Mouse (Mus musculus) liver, embryonic 12.5 days (tissue): ENCODE measurements around the gene Olfr549. TPM values are rescaled to one million over a fixed set of nuclear protein-coding genes. Genes with fewer than 3 reads are reported as not detected.

Experiments
- ATAC-seq: fragments of 200-750 bp; cut with Nextera tagmentation; 2 replicates; pipeline ENCODE4 v1.8.0; 2017; ENCODE audit warnings: moderate number of reproducible peaks, mild to moderate bottlenecking, moderate library complexity
- H3K27ac ChIP-seq: fragments of 300-500 bp; sonication (generic); 2 replicates; pipeline ENCODE4 v1.5.1; 2016; ENCODE audit warnings: mild to moderate bottlenecking
- H3K27me3 ChIP-seq: fragments of 300-500 bp; sonication (generic); replicated peaks from 2 replicates; pipeline ENCODE4 v1.6.1; 2016; ENCODE audit warnings: mild to moderate bottlenecking, moderate library complexity
- H3K36me3 ChIP-seq: fragments of 300-500 bp; sonication (generic); 2 replicates; pipeline ENCODE4 v1.6.1; 2016; ENCODE audit warnings: mild to moderate bottlenecking, moderate library complexity
- H3K4me1 ChIP-seq: fragments of 300-500 bp; sonication (generic); 2 replicates; pipeline ENCODE4 v1.6.1; 2016
- H3K4me2 ChIP-seq: fragments of 300-500 bp; sonication (generic); 2 replicates; pipeline ENCODE4 v1.6.1; 2016; ENCODE audit warnings: mild to moderate bottlenecking, moderate library complexity
- H3K4me3 ChIP-seq: fragments of 300-500 bp; sonication (generic); 2 replicates; pipeline ENCODE4 v1.5.1; 2016; ENCODE audit warnings: mild to moderate bottlenecking, moderate library complexity
- H3K9ac ChIP-seq: fragments of 300-500 bp; sonication (generic); 2 replicates; pipeline ENCODE4 v1.6.1; 2016; ENCODE audit warnings: mild to moderate bottlenecking, moderate library complexity
- H3K9me3 ChIP-seq: fragments of 300-500 bp; sonication (generic); replicated peaks from 2 replicates; pipeline ENCODE4 v1.6.1; 2016; ENCODE audit warnings: mild to moderate bottlenecking, moderate library complexity
- WGBS: fragments of 180-500 bp; shearing (Covaris S2); methylation state at CpG from one replicate; pipeline ENCODE4 v1.1.7; 2016; ENCODE audit not compliant: insufficient replicate concordance; 5-methylcytosine and 5-hydroxymethylcytosine counted together
- polyA plus RNA-seq: library from polyadenylated mRNA; unstranded; fragments of >200 nt; fragmentation: Nextera tagmentation; extraction: Ambion mirVana; gene quantifications from 2 replicates; pipeline ENCODE4 v1.2.1, GENCODE M21; 2016

Olfr549 gene
- polyA plus RNA-seq = not detected in 2 replicates

DNA sequence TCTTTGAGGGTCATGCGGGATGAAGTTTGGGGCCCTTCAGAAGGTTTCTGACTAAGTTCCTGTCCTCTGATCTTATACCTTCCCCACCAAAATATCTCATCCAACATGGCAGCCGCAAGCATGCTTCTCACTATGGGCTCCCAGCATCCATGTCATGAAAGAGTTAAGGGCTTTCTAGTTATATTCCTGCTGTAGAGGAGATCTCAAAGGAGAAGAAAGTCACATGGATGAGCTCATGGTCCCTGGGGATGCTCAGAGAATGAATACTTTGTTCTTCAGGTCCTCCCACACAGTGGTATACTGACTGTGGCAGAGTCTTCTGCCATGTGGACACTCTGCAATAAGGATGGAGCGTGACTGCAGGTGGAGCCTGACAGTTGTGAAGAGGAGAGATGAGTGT, at the start of gene Olfr549:
Gene Olfr549 (plus strand): TSS at position 301 of the 400 bp plus-strand sequence.
- no peak within 1 kb of the TSS for H3K4me2 ChIP-seq
- no peaks in the 10 kb centered on the region for H3K9me3 ChIP-seq
- no peaks in the 10 kb centered on the region for H3K36me3 ChIP-seq
- H3K4me1 ChIP-seq = no peaks in the 10 kb centered on the region
- H3K4me3 ChIP-seq = no peak within 1 kb of the TSS
- no peak for ATAC-seq
- H3K9ac ChIP-seq = no peak within 1 kb of the TSS
- 70% methylated on average over 3 of the region's 3 CpGs for whole genome bisulfite sequencing
- H3K27ac ChIP-seq = no peak within 1 kb of the TSS
- no peaks in the 10 kb centered on the region; the same call in 1 of the 2 replicates for H3K27me3 ChIP-seq

- no peaks in the 10 kb centered on the region for H3K9me3 ChIP-seq
- 64% methylated on average over 5 of the region's 5 CpGs for WGBS
- no peak overlapping the region for H3K4me2 ChIP-seq
- H3K9ac ChIP-seq = no peak overlapping the region
- H3K27me3 ChIP-seq = no peaks in the 10 kb centered on the region; the same call in 1 of the 2 replicates
- no peaks in the 10 kb centered on the region for H3K36me3 ChIP-seq
- ATAC-seq = no peak
- H3K4me1 ChIP-seq = no peaks in the 10 kb centered on the region
- no peak overlapping the region for H3K27ac ChIP-seq
- no peak overlapping the region for H3K4me3 ChIP-seq
Measured at GRCm38 (mm10) chr7:102501986-102502385, 47.7 kb upstream of the Olfr549 start.

DNA sequence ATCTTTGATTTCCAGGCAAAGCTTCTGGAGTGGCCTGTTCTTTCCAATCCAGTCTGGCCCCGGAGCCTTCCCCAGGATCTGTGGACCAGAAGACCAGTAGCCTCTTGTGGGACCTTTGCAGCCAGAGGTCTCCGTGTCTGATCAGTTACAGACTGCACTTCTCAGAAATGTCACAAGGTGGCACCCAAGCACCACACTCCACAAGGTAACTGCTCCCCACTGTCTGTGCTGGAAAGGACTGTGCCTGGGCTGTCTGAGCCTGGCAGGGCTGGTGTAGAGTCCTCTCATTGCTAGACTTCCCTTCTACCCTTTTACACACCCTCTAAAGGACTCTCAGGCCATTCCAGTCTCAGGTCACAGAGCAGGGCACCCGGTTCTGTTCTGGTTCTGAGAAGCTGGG, 42.8 kb upstream of the Olfr549 start:
- Histone ChIP-seq H3K27me3 (peaks cover 10% of the 10 kb centered on the region; the same call in 1 of the 2 replicates), H3K27ac (no peak overlapping the region), H3K4me2 (no peak overlapping the region), H3K9ac (no peak overlapping the region), H3K36me3 (no peaks in the 10 kb centered on the region), H3K4me1 (no peaks in the 10 kb centered on the region), H3K4me3 (no peak overlapping the region), H3K9me3 (no peaks in the 10 kb centered on the region)
- 33% methylated on average over 3 of the region's 3 CpGs for WGBS
- ATAC-seq = peak; percentile 55; the same call in 1 of the 2 replicates

DNA sequence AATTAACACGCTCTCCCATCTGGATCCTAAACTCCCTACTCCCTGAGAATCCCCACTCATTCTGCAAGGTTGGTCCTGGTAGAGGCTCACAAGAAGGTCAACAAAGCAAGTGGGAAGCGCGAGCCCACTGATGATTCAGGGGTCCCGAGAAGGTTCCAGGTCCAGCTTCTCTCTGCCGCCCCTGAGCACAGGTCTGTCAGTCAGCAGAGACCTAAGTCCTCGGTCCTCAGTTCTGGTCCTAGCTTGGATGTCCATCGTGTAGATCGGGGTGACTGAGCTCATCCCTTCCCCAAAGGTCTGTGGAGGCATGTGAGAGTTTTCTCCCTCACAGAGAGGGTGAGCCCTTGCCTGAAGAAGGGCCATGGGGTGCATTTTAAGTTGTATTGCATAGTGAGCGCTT, 41.6 kb upstream of the Olfr549 start:
- Histone ChIP-seq H3K9ac (no peak overlapping the region), H3K9me3 (no peaks in the 10 kb centered on the region), H3K27me3 (peaks cover 22% of the 10 kb centered on the region), H3K36me3 (no peaks in the 10 kb centered on the region), H3K4me2 (no peak overlapping the region), H3K4me3 (no peak overlapping the region), H3K4me1 (0 out of 2 replicates have a peak, but pooled peaks cover 4% of the 10 kb centered on the region), H3K27ac (no peak overlapping the region)
- no peak for ATAC-seq
- WGBS = 78% methylated on average over 9 of the region's 9 CpGs

GRCm38 (mm10) chr7:102508666-102509065, 41.0 kb upstream of the Olfr549 start:
- Histone ChIP-seq H3K9ac (no peak overlapping the region), H3K4me3 (no peak overlapping the region), H3K4me2 (no peak overlapping the region), H3K36me3 (no peaks in the 10 kb centered on the region), H3K4me1 (peaks cover 8% of the 10 kb centered on the region; the same call in 1 of the 2 replicates), H3K9me3 (no peaks in the 10 kb centered on the region), H3K27ac (no peak overlapping the region), H3K27me3 (peaks cover 28% of the 10 kb centered on the region)
- WGBS = 75% methylated on average over 6 of the region's 6 CpGs
- no peak for ATAC-seq

- WGBS = 64% methylated on average over 7 of the region's 7 CpGs
- Histone ChIP-seq H3K4me1 (peaks cover 8% of the 10 kb centered on the region; the same call in 1 of the 2 replicates), H3K9me3 (no peaks in the 10 kb centered on the region), H3K4me2 (no peak overlapping the region), H3K36me3 (no peaks in the 10 kb centered on the region), H3K27ac (no peak overlapping the region), H3K27me3 (peaks cover 39% of the 10 kb centered on the region), H3K9ac (no peak overlapping the region), H3K4me3 (no peak overlapping the region)
- ATAC-seq = no peak
Measured at GRCm38 (mm10) chr7:102509726-102510125, 39.9 kb upstream of the Olfr549 start.

DNA sequence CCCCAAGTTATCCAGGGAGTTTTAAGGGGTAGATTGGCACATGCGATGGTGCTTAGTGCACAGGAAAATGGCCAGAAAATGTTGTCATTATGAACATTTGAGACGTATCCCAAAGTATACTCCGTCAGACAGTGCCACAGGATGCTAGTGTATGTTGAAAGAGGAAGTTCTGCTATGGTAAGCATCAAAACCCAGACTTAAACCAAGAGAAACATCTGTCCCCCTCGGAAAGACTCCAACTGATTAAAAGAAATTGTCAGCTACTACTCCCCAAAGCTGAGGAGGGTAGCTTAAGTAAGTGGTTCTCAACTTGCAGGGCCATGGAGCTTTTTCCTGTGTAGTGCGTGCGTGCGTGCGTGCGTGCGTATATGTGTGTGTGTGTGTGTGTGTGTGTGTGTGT, 37.7 kb upstream of the Olfr549 start:
- 74% methylated on average over 10 of the region's 10 CpGs for whole genome bisulfite sequencing
- H3K4me2 ChIP-seq = no peak overlapping the region

DNA sequence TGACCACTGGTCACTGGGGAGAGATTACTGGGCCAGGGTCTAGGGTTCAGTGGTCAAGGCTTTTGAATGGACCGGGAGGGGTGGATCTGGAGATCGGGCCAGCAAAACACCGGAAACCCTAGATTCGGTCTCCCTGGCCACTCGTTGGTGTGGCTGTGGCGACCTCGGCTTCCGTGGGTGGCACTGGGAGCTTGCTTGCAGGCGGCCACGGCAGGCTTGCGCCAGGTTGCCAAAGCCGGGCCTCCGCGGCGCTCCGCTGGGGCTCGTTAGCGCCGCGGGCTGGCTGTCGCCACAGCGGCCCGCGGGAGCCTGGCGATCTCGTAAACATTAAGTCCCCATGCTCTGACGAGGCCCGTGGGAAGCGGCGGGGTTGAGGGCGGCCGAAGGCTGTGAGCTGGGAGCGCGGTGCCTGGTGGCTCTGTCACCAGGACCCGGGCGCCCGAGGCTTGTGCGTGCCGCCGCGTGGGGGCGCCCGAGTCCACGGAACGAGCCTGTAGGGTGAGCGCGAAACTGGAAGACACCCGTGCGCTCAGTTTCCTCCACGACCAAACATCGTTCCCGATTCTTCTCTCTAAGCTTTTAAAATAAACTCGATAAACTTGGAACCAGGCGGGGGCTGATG, 36.7 kb upstream of the Olfr549 start:
- no peaks in the 10 kb centered on the region for H3K36me3 ChIP-seq
- peak overlapping the region; percentile 82 for H3K4me2 ChIP-seq
- peak overlapping the region; percentile 63 for H3K9ac ChIP-seq
- H3K4me3 ChIP-seq = peak overlapping the region; percentile 55
- H3K4me1 ChIP-seq = peaks cover 8% of the 10 kb centered on the region; the same call in 1 of the 2 replicates
- H3K27me3 ChIP-seq = peaks cover 56% of the 10 kb centered on the region
- WGBS = 2% methylated on average over 54 of the region's 54 CpGs
- H3K27ac ChIP-seq = no peak overlapping the region
- peak; percentile 84 for ATAC-seq
- no peaks in the 10 kb centered on the region for H3K9me3 ChIP-seq

More for the DNA sequence above, 37.7 kb upstream of the Olfr549 start:
- Histone ChIP-seq H3K9ac (no peak overlapping the region), H3K36me3 (no peaks in the 10 kb centered on the region), H3K27ac (no peak overlapping the region), H3K4me1 (peaks cover 8% of the 10 kb centered on the region; the same call in 1 of the 2 replicates), H3K27me3 (peaks cover 55% of the 10 kb centered on the region), H3K9me3 (no peaks in the 10 kb centered on the region), H3K4me3 (no peak overlapping the region)
- ATAC-seq = no peak

GRCm38 (mm10) chr7:102514144-102514543, 35.5 kb upstream of the Olfr549 start:
- Histone ChIP-seq H3K27ac (no peak overlapping the region), H3K4me2 (no peak overlapping the region), H3K36me3 (no peaks in the 10 kb centered on the region), H3K27me3 (peaks cover 56% of the 10 kb centered on the region), H3K4me1 (peaks cover 8% of the 10 kb centered on the region; the same call in 1 of the 2 replicates), H3K4me3 (no peak overlapping the region), H3K9me3 (no peaks in the 10 kb centered on the region), H3K9ac (no peak overlapping the region)
- 9% methylated on average over 4 of the region's 4 CpGs for WGBS
- ATAC-seq = no peak

GRCm38 (mm10) chr7:102516261-102517050, 33.2 kb upstream of the Olfr549 start:
- no peak overlapping the region for H3K9ac ChIP-seq
- no peak overlapping the region for H3K4me3 ChIP-seq
- H3K36me3 ChIP-seq = no peaks in the 10 kb centered on the region
- peaks cover 8% of the 10 kb centered on the region; the same call in 1 of the 2 replicates for H3K4me1 ChIP-seq
- peaks cover 50% of the 10 kb centered on the region for H3K27me3 ChIP-seq
- H3K27ac ChIP-seq = no peak overlapping the region
- no peak for ATAC-seq
- H3K4me2 ChIP-seq = no peak overlapping the region
- WGBS = 54% methylated on average over 10 of the region's 10 CpGs
- no peaks in the 10 kb centered on the region for H3K9me3 ChIP-seq

- Histone ChIP-seq H3K36me3 (no peaks in the 10 kb centered on the region), H3K9me3 (no peaks in the 10 kb centered on the region), H3K4me1 (peaks cover 8% of the 10 kb centered on the region; the same call in 1 of the 2 replicates), H3K27ac (no peak overlapping the region), H3K27me3 (peaks cover 45% of the 10 kb centered on the region), H3K4me2 (no peak overlapping the region), H3K9ac (no peak overlapping the region), H3K4me3 (no peak overlapping the region)
- no peak for ATAC-seq
- WGBS = 64% methylated on average over 2 of the region's 2 CpGs
Measured at GRCm38 (mm10) chr7:102517051-102517335, 32.7 kb upstream of the Olfr549 start.

- Histone ChIP-seq H3K27me3 (no peaks in the 10 kb centered on the region), H3K36me3 (no peaks in the 10 kb centered on the region), H3K9me3 (no peaks in the 10 kb centered on the region), H3K4me1 (no peaks in the 10 kb centered on the region), H3K27ac (no peak overlapping the region), H3K9ac (no peak overlapping the region), H3K4me2 (no peak overlapping the region), H3K4me3 (no peak overlapping the region)
- ATAC-seq = no peak
- 63% methylated on average over 1 of the region's 1 CpGs for WGBS
Measured at GRCm38 (mm10) chr7:102529052-102529451, 20.6 kb upstream of the Olfr549 start.
